Mouse (Mus musculus) MEL (cell line): ENCODE results near the gene Gnaq.

Experiments
- CTCF ChIP-seq, 3 experiments: IDR thresholded peaks in 2 of 3; conservative IDR thresholded peaks in 1 of 3; 2 replicates each; pipeline ENCODE4 v1.5.1; 2011 to 2012; ENCODE audit warnings: low read length in 3 of 3, low read depth in 2 of 3, mild to moderate bottlenecking in 2 of 3, improper control_type of control experiment in 1 of 3, inconsistent platforms in 1 of 3, mixed read lengths in 1 of 3, moderate library complexity in 1 of 3; ENCODE audit not compliant: control insufficient read depth in 1 of 3, insufficient read depth in 1 of 3, poor library complexity in 1 of 3, severe bottlenecking in 1 of 3
- E2F4 ChIP-seq: IDR thresholded peaks from 2 replicates; pipeline ENCODE4 v1.6.1; 2011; ENCODE audit warnings: low read depth, low read length, improper control_type of control experiment, borderline replicate concordance
- EP300 ChIP-seq, 2 experiments: IDR thresholded peaks; 2 replicates each; pipeline ENCODE4 v1.6.1; 2011; ENCODE audit warnings: improper control_type of control experiment in 2 of 2, low read length in 2 of 2, low read depth in 1 of 2, mild to moderate bottlenecking in 1 of 2
- HCFC1 ChIP-seq: IDR thresholded peaks from 2 replicates; pipeline ENCODE4 v1.6.1; 2012; ENCODE audit warnings: low read depth, mild to moderate bottlenecking, inconsistent platforms, low read length, improper control_type of control experiment, moderate library complexity
- MAZ ChIP-seq: IDR thresholded peaks from 2 replicates; pipeline ENCODE4 v1.6.1; 2012; ENCODE audit warnings: low read depth, mild to moderate bottlenecking, inconsistent platforms, low read length, improper control_type of control experiment
- POLR2A ChIP-seq, 2 experiments: IDR thresholded peaks; 2 replicates each; pipeline ENCODE4 v1.6.1; 2011 to 2012; ENCODE audit warnings: low read length in 2 of 2, mild to moderate bottlenecking in 2 of 2, control low read depth in 1 of 2, improper control_type of control experiment in 1 of 2, low read depth in 1 of 2, moderate library complexity in 1 of 2; ENCODE audit not compliant: control insufficient read depth in 1 of 2, insufficient read depth in 1 of 2, poor library complexity in 1 of 2
- UBTF ChIP-seq: IDR thresholded peaks from 2 replicates; pipeline ENCODE4 v1.6.1; 2012; ENCODE audit warnings: low read depth, mild to moderate bottlenecking, inconsistent platforms, low read length, improper control_type of control experiment, moderate library complexity, borderline replicate concordance; ENCODE audit not compliant: insufficient read depth
- USF2 ChIP-seq, 2 experiments: IDR thresholded peaks; 2 replicates each; pipeline ENCODE4 v1.6.1; 2011 to 2012; ENCODE audit warnings: improper control_type of control experiment in 2 of 2, low read length in 2 of 2, borderline replicate concordance in 1 of 2, inconsistent platforms in 1 of 2, low read depth in 1 of 2, mild to moderate bottlenecking in 1 of 2; ENCODE audit not compliant: insufficient read depth in 1 of 2
- ZNF384 ChIP-seq: IDR thresholded peaks from 2 replicates; pipeline ENCODE4 v1.6.1; 2012; ENCODE audit warnings: low read depth, mild to moderate bottlenecking, inconsistent platforms, low read length, improper control_type of control experiment

DNA sequence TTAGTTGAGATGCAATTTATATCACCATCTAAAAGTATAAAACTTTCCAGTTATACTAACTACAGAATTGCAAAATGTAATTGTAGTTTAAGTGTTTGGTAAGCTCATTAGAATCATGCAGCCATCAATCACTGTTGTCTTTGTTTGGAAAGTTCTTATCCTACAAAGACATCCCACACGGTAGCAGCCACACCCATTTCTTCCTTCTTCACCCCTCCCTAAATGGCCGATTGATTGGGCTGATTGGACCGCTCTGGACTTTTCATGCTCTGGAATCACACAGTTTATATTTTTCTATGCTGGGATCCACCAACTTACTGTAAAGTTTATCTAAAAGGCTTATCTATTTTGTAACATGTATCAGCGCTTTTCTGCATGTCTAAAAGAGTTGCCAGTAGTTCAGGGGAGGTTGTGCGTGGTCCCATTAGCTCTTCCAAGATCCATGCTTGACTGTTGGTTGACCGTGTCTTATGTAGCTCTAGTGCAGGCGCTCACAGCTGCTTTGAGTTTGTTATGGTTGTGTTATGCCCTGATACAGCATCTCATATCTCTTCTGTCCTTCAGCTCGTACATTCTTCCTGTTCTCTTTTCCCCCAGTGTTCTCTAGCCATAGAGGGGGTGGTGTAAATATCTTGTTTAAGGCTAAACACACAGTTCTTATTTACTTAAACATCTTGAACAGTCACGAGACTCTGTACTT is 56.6 kb downstream of the Gnaq start:
- TF ChIP-seq ZNF384 (no peak), UBTF (no peak), CTCF (IDR thresholded peaks at IDR 0.05 in 2 of 3, conservative IDR thresholded peaks at IDR 0.05 in 1 of 3; ENCODE audit: control insufficient read depth in 1 of 3, insufficient read depth in 1 of 3, low read depth in 2 of 3, low read length in 3 of 3, poor library complexity in 1 of 3, severe bottlenecking in 1 of 3) (no peak), POLR2A (IDR thresholded peaks at IDR 0.05; ENCODE audit: control insufficient read depth in 1 of 2, insufficient read depth in 1 of 2, low read depth in 1 of 2, low read length in 2 of 2, poor library complexity in 1 of 2) (no peak), EP300 (IDR thresholded peaks at IDR 0.05; ENCODE audit: low read depth in 1 of 2, low read length in 2 of 2) (no peak), E2F4 (no peak), HCFC1 (no peak), USF2 (IDR thresholded peaks at IDR 0.05; ENCODE audit: borderline replicate concordance in 1 of 2, insufficient read depth in 1 of 2, low read depth in 1 of 2, low read length in 2 of 2) (no peak), MAZ (no peak)
